Mouse (Mus musculus) cerebellum, adult 2 months (tissue): Measurements from ENCODE around the gene Spata32. TPM values are rescaled to one million over a fixed set of nuclear protein-coding genes. Genes with fewer than 3 reads are reported as not detected.
"Not testable (repeated sequence)": the region's sequence is repeated elsewhere in the genome, so short reads cannot be mapped to it uniquely, and the experiment has no call there.

Source experiments
- DNase-seq, 2 experiments: peaks; one replicate each; pipeline ENCODE4 v3.0.0; 2021
- H3K27ac ChIP-seq: fragments of 200-500 bp; 2 replicates; pipeline ENCODE4 v1.5.1; 2012; ENCODE audit warnings: low read length, control low read depth, inconsistent platforms; ENCODE audit not compliant: insufficient read depth
- H3K27me3 ChIP-seq: fragments of 200-500 bp; 2 replicates; pipeline ENCODE4 v1.6.1; 2012; ENCODE audit warnings: inconsistent platforms, mild to moderate bottlenecking, low read length, moderate library complexity; ENCODE audit not compliant: control insufficient read depth, insufficient read depth
- H3K4me1 ChIP-seq: fragments of 200-500 bp; 2 replicates; pipeline ENCODE4 v1.6.1; 2011; ENCODE audit warnings: low read length; ENCODE audit not compliant: control insufficient read depth, insufficient read depth
- H3K4me3 ChIP-seq: fragments of 200-500 bp; replicated peaks from 2 replicates; pipeline ENCODE3; 2011; ENCODE audit warnings: mild to moderate bottlenecking, low read depth, low read length, control low read depth; ENCODE audit not compliant: insufficient read depth
- CTCF ChIP-seq: fragments of 200-500 bp; IDR thresholded peaks from 2 replicates; pipeline ENCODE4 v1.5.1; 2011; ENCODE audit warnings: low read depth, mild to moderate bottlenecking, control low read depth, low read length, moderate library complexity, borderline replicate concordance; ENCODE audit not compliant: insufficient read depth
- POLR2A ChIP-seq: fragments of 200-500 bp; IDR thresholded peaks from 2 replicates; pipeline ENCODE4 v1.6.1; 2011; ENCODE audit warnings: low read length, control low read depth, borderline replicate concordance; ENCODE audit not compliant: insufficient read depth
- WGBS: fragments of 180-500 bp; shearing (Covaris S2); methylation state at CpG from one replicate; pipeline ENCODE4 v1.1.7; 2018; 5-methylcytosine and 5-hydroxymethylcytosine counted together
- polyA plus RNA-seq: library from polyadenylated mRNA; depleted of rRNA; stranded (reverse); fragments of >200 nt; gene quantifications from 2 replicates; pipeline ENCODE4 v1.2.3, GENCODE M21; 2012

Gene Spata32
- polyA plus RNA-seq, 1 experiment = 2.7 TPM

DNA sequence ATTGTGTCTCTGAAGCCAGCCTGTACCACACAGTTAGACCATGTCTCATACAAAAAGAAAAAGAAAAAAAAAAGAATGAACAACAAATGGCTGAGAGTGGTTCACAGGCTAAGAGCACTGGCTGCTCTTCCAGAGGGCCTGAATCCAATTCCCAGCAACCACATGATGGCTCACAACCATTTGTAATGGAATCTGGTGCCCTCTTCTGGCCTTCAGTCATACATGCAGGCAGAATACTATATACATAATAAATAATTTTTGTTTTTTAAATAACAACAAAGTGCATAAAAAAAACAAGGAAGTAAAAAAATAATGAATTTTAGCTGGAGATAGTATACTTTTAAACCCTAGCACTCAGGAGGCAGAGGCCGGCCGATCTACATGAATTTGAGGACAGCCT, 11.4 kb upstream of the Spata32 start:
- H3K4me3 ChIP-seq = no peak overlapping the region
- 95% methylated on average over 2 of the region's 2 CpGs for WGBS
- H3K4me1 ChIP-seq = peaks cover 7% of the 10 kb centered on the region; the same call in 1 of the 2 replicates

GRCm38 (mm10) chr11:103223951-103224456, 5.8 kb upstream of the Spata32 start:
- Histone ChIP-seq H3K27ac (no peak overlapping the region), H3K4me3 (no peak overlapping the region), H3K27me3 (no peaks in the 10 kb centered on the region), H3K4me1 (peaks cover 15% of the 10 kb centered on the region)
- DNase-seq = no peak
- WGBS = 65% methylated on average over 18 of the region's 18 CpGs
- TF ChIP-seq POLR2A = no peak
- no peak for TF ChIP-seq CTCF

More for the DNA sequence above, 11.4 kb upstream of the Spata32 start:
- Histone ChIP-seq H3K27ac (no peak overlapping the region), H3K27me3 (no peaks in the 10 kb centered on the region)
- TF ChIP-seq CTCF (0 out of 2 replicates have a peak, but pooled peaks have one; percentile 7), POLR2A (no peak)
- DNase-seq = no peak

DNA sequence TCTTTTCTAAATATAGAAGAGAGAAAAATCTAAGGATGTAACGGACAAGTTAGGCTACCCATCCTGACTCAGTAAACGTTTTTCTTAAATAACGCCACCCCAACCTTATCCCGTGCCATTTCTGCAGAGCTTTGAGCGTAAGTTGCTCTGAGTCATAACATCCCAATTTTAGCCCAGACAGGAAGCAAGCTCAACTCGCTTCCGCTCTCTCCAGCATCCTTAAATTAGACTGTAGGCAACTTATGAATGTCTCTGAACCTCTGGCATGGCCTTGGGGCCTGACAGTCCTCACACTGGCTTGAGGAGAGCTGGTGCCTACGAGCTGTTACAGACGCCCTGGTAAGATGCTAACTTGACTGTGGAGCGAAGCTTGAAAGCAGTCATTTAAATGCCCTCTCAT, 5.2 kb upstream of the Spata32 start:
- Histone ChIP-seq H3K27me3 (no peaks in the 10 kb centered on the region), H3K27ac (no peak overlapping the region), H3K4me3 (no peak overlapping the region), H3K4me1 (peaks cover 15% of the 10 kb centered on the region)
- WGBS = 94% methylated on average over 10 of the region's 10 CpGs
- no peak for DNase-seq
- TF ChIP-seq CTCF (no peak), POLR2A (no peak)

DNA sequence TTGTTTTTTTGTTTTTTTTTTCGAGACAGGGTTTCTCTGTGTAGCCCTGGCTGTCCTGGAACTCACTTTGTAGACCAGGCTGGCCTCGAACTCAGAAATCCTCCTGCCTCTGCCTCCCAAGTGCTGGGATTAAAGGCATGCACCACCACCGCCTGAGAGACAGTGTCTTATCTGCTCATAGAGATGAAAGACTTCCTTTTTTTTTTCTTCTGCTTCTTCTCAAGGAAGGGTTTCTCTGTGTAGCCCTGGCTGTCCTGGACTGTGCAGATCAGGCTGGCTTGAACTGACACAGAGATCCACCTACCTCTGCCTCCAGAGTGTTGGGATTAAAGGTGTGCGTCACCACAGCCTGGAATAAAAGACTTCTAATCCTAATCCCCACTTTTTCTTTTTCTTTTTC, 4.5 kb upstream of the Spata32 start:
- WGBS = 88% methylated on average over 4 of the region's 4 CpGs
- DNase-seq = not testable (repeated sequence)

DNA sequence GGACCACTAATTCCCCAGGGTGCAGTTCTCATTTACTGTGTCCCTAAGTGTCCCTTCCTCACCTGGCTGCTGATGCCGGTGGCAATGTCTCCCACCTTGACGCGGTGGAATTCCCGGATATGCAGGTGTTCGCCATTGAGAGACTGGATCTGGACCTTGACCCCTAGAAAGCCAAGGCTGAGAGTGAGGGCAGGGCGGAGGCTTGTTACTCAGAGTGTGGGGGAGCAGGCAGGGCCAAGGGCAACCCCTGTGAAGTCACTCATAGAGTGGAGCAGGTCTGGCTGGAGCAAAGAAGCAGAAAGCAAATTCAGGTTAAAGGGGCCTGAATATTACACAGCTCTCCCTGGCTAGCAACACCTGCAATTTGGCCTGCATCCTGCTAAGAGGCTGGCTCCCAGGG, 3.2 kb upstream of the Spata32 start:
- peaks cover 15% of the 10 kb centered on the region for H3K4me1 ChIP-seq
- no peak overlapping the region for H3K27ac ChIP-seq
- H3K4me3 ChIP-seq = no peak overlapping the region
- no peak for DNase-seq
- TF ChIP-seq CTCF (no peak), POLR2A (no peak)
- no peaks in the 10 kb centered on the region for H3K27me3 ChIP-seq
- 94% methylated on average over 6 of the region's 6 CpGs for WGBS

More for the DNA sequence above, 4.5 kb upstream of the Spata32 start:
- not testable (repeated sequence) for H3K4me3 ChIP-seq, H3K27ac ChIP-seq, H3K27me3 ChIP-seq
- H3K4me1 ChIP-seq = peaks cover 15% of the 10 kb centered on the region

GRCm38 (mm10) chr11:103219995-103220394, 1.8 kb upstream of the Spata32 start:
- 70% methylated on average over 4 of the region's 4 CpGs for WGBS
- no peaks in the 10 kb centered on the region for H3K27me3 ChIP-seq
- no peak for DNase-seq
- H3K27ac ChIP-seq = no peak overlapping the region
- no peak overlapping the region for H3K4me3 ChIP-seq
- H3K4me1 ChIP-seq = peaks cover 15% of the 10 kb centered on the region
- TF ChIP-seq CTCF = no peak
- no peak for TF ChIP-seq POLR2A

DNA sequence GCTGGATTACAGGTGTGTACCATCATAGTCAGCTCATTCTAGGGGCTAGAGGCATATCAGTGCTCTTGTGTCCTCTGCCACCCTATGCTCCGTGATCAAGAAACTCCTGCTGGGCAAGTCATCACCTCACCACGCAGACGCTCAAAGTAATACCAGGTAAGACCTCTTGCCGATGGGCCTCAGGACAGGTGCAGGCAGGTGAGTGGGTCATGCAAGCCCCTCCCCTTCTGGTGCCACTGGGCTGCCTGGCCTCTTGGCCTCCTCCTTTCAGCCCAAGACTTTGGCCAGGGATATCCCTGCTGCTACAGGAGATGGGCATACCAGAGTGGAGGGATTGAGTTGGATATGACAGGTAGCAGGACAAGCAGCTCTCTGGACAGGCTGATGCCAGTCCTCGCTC, 1.0 kb upstream of the Spata32 start:
- Histone ChIP-seq H3K4me3 (no peak overlapping the region), H3K4me1 (peaks cover 15% of the 10 kb centered on the region), H3K27ac (no peak overlapping the region), H3K27me3 (no peaks in the 10 kb centered on the region)
- no peak for TF ChIP-seq CTCF
- TF ChIP-seq POLR2A = no peak
- 89% methylated on average over 5 of the region's 5 CpGs for WGBS
- no peak for DNase-seq

DNA sequence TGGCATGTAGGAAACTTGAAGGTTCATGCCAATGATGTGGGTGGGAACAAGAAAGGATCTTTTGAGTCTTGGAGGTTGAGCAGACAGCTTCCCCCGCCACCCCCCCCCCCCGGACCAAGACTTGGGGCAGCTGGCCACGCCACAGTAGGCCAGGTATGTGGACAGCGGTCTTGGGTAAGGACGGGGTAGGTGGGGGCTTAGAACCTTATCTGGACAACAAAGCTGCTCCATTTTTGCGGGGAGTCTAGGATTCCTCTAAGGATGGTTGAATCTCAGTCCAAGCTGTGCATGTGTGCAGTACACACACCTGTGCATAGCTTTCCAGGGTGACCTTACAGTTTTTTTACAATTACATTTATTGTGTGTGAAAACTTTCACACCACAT, 277 bp upstream of the Spata32 start:
- no peak for DNase-seq
- Histone ChIP-seq H3K27ac (peak overlapping the region; percentile 94), H3K27me3 (no peaks in the 10 kb centered on the region), H3K4me3 (peak overlapping the region; percentile 82), H3K4me1 (peaks cover 15% of the 10 kb centered on the region)
- 5% methylated on average over 6 of the region's 6 CpGs for WGBS
- TF ChIP-seq POLR2A (no peak), CTCF (no peak)

- Histone ChIP-seq H3K27ac (no peak overlapping the region), H3K4me1 (peaks cover 10% of the 10 kb centered on the region), H3K4me3 (no peak overlapping the region), H3K27me3 (no peaks in the 10 kb centered on the region)
- DNase-seq = no peak
- WGBS = 93% methylated on average over 1 of the region's 1 CpGs
- TF ChIP-seq CTCF (no peak), POLR2A (no peak)
Observed at GRCm38 (mm10) chr11:103215355-103215754, 2.9 kb downstream of the Spata32 start.
